Mouse (Mus musculus): ENCODE data around the gene Spocd1. TPM values are rescaled to one million over a fixed set of nuclear protein-coding genes. Genes with fewer than 3 reads are reported as not detected.

Gene Spocd1
- total RNA-seq (2023) = not detected

GRCm38 (mm10) chr4:129928949-129929348 is at the start of gene Spocd1:
Spocd1 (plus strand) TSS chr4:129929249.

GRCm38 (mm10) chr4:129984421-129985061 is 55.5 kb downstream of the Spocd1 start, which contains the start of gene Adgrb2:
Adgrb2 (plus strand) TSS chr4:129984870.

Other genes with a start within 250 kb of the Spocd1 start
- 13.0 TPM for gene Tmem39b, start 232.4 kb upstream of the Spocd1 start, total RNA-seq (2023)
- gene Khdrbs1, start 186.9 kb upstream of the Spocd1 start, total RNA-seq (2023) = 126 TPM
- 326 TPM for gene Ptp4a2, start 118.0 kb upstream of the Spocd1 start, total RNA-seq (2023)
- gene Adgrb2, start 55.6 kb downstream of the Spocd1 start, total RNA-seq (2023) = 0.59 TPM
- gene Col16a1, start 118.6 kb downstream of the Spocd1 start, total RNA-seq (2023) = 0.21 TPM
- 24.9 TPM for gene Pef1, start 173.3 kb downstream of the Spocd1 start, total RNA-seq (2023)
- not detected for gene Hcrtr1, start 210.1 kb downstream of the Spocd1 start, total RNA-seq (2023)
- gene Tinagl1, start 245.9 kb downstream of the Spocd1 start, total RNA-seq (2023) = 0.79 TPM

All from CD4-positive naive resting alpha-beta T cell, adult 76 days (primary cell).